Mouse (Mus musculus) c-Kit-negative CD71-positive TER-119-positive erythroid progenitor cells, embryonic 14.5 days (primary cell): ENCODE results near the gene Plekha7.

Experiments used
- DNase-seq: peaks from one replicate; pipeline ENCODE4 v3.0.0-alpha.2; 2013; ENCODE audit warnings: low read depth, low spot score

The Plekha7 gene

DNA sequence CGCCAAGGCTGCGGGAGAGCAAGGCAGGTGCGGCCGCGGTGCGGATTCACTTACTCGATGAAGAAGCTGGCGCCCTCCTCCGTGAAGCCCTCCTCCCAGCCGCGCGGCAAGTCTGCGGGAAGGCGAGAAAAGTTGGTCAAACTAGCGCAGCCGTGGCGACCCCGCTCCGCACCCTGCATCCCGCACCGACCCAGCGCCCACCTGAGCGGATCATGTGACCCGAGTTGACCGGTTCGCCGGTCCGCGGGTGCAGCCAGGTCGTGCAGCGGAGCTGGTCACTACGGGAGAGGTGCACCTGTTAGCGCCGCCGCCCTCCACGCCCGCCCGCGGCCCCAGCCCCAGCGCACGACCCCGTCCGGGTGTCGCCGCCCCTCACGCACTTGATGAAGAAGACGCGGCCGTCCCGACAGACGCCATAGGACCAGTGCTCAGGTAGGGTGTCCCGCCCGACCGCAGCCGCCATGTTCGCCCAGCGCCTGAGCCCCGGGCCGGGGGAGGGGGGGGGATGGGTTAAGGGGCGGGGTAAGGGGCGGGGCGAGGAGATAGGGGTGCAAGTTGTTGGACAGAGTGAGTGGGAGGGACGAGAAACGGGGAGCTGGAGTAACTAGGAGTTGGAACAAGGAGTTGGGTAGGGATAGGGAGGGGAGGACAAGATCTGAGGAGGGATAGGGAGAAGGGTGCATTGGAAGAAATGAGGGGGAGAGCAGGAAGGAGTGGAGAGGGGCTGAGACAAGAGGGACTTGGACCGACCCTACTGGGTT, at the start of gene Plekha7:
Gene Plekha7 (minus strand): TSS at position 506 of the 761 bp plus-strand sequence.
- DNase-seq = no peak

DNA sequence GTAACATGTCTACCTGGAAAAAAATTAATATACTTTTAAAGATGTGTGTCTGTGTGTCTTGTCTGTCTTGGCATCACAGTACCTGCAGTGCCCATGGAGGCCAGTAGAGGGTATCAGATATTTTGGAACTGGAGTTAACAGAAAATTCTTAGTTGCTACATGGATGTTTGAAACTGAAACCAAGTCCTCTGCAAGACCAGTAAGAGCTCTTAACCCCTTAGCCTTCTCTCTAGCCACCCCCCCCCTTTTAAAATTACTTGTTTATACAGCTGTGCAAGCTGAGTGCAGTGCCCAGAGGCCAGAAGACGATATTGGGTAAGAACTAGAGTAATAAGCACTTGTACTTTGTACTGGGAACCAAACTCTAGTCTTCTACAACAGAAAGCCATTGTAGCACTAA, 28.1 kb upstream of the Plekha7 start:
- DNase-seq = peak; percentile 36

DNA sequence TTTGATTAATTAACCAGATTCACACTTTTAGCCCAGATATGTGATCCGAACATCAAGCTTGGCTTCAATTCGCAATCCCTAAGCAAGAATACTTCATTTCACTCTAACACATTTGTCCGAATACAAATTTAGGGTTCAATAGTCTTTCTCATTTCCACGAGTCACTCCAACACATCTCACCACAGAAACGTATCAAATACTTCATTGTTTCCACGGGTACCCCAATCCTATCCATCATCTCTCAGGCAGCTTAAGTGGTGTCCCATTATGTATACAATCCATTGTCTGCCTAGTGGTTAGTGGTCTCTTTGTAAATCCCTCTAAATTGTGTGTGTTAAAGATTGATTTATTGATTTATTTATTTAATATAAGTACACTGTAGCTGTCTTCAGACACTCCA, 27.0 kb upstream of the Plekha7 start:
- DNase-seq = no peak

DNA sequence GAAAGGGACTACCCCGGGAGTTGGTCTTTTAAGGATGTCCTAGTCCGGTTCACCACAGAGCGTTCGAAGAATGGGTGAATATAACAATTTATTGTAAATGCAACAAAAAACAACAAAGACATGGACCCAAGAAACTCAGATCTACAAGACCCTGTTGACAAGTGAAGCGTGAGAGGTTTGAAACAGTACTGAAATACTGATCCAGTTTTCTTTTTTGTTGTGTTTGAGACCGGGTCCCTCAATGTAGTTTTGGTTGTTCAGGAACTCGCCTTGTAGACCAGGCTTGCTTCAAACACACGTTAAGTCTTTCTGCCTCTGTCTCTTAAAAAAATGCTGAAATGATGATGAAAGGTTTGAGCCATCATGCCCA, 26.5 kb upstream of the Plekha7 start:
- DNase-seq = peak; percentile 26

DNA sequence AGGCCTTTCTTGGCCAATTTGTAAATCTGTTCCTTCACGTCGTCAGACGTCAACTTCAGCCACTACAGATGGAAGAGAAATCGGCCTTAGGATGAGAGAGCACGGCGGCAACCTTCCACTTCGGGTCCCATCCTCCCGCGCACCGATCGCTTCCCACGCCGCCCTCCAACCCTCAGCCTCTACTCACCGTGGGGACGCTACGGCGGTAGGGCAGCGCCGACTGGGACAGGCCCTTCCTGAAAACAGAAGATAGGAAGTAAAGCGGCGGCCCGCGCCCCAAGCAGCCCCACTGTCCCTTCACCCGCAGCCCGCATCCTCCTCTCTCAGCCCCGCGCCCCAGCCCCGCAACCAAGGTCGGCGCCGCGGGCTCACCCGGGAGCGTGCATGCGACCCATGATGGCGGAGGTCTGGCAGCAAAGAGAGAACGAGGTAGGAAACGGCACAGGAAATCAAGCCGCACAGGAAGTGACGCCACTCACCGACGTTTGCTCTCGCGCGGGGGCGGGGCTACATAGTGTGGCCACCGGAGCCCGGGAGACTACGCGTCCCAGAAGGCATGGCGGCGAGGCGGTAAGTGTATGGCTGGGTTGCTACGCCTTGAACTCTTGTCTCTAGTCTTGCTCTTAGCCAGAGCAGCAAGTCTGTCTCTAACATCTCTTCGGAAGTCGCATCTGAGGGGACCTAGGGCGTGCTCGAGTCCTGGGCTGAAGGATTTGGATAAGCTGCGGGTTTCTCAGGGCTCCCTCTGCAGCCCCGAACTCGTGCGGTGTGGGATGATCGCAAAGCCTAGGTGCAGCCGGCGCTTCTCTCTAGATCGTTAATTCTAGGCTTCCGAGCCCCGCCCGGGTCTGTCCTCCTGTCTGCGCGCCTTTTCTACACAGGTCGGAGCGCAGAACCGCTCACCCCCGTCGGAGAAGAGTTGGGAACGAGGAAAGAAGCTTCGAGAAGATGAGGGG, 25.8 kb upstream of the Plekha7 start, which contains the start of gene Rps13:
Gene Rps13 (minus strand): TSS at position 483 of the 956 bp plus-strand sequence.
- peak; percentile 90 for DNase-seq

DNA sequence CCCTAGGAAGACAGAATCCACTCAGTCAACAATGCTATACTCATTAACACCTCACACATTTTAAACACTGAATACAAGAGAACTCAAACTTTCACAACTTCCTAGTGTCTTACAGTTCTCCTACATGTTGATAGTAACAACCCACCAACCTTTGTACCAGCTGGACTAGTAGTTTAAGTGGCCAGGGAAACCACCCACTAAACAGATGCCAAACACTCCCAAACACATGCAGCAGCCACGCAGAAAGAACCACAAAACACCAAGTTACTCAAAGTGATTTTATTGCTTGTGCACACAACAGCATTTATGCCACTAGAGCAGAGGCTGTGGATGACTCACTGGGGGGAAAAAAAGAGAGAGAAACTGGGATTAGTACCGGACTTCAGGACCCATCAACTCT, 23.1 kb upstream of the Plekha7 start:
- DNase-seq = no peak

DNA sequence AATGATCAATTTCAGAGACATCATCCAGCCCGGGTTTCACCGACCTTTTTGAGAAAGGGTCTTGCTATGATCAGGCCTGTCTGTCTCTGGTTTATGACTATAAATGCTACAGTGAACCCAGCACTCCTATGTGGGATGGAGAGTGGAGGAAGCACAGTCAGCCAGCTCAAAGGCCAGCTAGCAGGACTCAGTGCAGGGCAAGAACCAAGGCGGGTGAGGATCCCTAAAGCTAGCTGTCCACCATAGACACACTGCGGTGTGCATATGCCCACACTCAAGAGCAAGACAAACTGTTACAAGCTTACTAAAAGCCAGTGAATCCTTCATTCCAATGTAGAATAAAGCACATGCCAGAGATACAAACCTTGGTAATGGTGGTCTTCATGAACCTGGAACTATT, 21.7 kb upstream of the Plekha7 start:
- DNase-seq = no peak

DNA sequence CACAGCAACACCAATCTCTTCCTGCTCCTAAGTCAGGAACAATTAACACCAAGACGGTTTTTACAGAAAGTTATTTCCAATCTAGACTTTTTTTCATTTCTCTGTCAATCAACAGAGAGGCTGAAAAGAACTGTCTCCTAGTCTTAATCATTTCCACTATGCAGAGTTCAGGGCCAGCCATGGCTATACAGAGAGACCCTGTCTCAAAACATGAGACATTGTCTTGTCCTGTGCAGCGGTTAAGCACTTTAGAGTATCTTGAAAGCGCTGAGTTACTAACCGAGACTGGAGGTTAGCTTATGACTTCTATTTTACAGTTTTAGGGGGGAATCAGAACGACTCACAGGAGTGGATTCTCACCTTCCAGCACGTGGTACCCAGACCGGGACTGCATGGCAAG, 20.6 kb upstream of the Plekha7 start:
- DNase-seq = no peak

DNA sequence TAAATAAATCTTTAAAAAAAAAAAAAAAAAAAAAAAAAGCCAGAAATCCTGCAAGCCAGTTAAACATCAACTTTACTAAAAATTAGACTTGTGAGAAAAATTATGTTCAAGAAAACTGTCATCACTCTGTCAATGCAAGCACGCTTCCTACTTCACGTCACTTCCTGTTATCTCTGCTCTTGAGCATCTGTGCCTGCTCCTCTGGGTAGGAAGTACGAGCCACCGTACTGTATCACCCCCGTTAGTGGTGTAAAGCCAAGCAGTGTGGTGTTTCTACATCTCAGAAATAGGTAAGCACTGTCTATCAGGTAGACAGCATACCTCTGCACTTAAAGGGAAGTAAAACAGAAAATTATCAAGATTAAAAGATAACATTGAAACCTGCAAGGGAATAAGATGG, 19.7 kb upstream of the Plekha7 start:
- no peak for DNase-seq

DNA sequence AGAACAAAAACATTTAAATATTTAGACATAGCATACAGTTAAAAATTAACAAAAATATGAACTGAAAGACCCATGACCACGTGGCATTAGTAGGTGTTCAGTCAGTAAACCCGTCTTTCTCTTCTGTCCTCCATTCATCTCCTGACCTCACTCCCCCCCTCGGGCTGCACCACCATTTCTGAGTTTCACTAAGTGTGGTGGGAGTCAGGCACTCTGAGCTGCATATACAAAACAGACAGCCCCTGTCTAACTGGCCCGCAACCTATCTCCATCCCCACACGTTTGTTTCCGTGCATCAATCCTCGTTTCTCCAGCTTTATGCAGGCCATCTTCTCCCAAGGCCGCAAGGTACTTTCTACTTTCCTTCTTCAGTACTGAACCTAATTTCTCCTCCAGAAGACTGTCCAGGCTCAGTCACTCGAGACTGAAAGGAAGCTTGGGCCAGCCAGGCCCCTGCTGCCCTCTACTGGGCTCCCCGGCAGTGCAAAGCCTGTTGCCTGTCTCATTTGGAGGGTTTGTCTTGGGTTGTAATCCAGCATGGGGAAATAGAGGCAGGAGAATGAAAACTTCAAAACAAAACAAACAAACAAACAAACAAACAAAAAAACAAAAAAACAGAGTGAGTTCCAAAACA, 15.3 kb upstream of the Plekha7 start:
- DNase-seq = no peak

DNA sequence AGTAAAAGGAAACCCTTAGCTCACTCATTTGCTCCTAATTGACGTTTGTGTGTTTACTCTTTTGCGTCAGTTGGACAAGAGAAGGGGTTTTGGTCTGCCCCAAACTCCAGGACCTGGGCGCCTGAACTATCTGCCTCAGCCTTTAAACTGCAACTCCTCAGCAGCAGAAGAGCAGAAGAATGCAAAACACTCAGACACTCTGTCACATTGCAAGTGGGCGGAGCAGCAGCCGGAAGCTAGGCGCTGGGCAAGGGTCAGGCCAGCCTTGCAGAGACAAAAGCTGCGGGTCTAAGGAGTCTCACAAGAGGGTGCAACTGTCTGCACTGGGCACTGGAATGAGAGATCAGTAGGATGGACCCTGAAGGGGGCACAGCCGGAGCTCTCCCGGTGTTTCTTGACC, 1.3 kb upstream of the Plekha7 start:
- DNase-seq = no peak

DNA sequence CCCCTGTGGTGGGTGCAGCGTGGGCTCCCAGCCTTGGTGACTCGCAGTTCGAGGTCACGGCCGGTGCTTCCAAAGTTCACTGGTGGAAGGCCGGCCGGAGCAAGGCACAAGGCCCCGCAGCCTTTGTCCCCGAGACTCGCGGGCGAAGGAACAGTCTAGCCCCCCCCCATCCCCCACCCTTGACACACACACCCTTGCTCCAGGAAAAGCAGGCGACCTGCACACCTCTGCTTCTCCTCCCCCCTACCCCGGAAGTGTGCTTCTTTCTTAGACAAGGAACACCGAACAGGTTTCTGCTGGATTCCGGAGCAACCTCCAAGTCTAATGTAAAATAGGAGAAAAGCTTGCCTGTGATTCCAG, 436 bp upstream of the Plekha7 start:
- no peak for DNase-seq

DNA sequence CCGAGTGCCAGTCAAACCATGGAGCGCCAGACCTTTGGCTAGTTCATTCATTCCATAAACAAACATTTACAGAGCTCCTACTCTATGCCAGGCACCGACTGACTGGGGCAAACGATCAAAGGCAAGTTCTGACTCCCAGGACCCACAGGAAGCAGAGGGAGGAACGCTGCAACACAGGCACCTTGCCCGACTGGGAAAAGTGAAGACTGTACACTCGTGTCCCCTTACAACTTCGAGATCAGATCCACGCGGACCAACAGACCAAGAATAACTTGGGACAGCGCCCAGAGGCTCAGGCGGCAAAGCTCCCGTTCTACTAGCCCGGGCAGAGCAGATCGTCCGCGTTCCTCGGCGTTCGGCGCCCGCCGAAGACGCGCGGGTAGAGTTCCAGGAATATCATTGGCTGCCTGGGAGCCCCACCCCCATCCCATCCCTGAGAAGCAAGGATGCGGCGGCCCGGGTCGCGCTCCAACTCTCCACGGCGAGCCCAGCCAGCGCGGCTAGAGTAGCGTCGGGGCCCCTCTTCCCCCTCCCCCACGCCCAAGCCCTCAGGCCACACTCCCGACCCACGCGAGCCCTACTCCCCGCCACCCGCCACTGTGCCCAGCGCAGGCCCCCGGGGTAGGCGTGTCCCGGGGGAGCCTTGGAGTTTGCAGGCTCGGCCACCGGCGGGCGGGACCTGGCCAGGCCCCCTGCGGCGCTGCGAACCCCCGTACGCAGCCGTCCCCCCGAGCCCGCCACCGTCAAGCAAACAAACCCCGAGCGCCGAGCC, 891 bp downstream of the Plekha7 start:
- no peak for DNase-seq

DNA sequence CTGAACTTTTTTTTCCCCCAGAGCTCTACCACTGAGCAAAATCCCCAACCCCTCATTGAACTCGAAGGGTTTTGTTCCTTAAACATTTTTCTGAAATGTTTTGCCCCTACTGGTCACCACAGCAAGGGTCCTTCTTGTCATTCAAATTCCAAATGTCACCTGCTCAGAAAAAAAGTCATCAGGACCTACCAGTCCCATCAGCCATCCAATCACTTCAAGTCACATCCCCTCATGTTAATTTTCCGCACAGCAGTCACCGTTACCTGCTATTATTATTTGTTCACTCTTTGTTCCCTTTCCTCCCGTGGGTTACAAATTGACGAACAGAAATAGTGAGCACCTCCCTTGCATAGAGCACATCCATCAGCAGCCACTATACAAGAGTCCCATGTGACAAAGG, 1.6 kb downstream of the Plekha7 start:
- DNase-seq = no peak

DNA sequence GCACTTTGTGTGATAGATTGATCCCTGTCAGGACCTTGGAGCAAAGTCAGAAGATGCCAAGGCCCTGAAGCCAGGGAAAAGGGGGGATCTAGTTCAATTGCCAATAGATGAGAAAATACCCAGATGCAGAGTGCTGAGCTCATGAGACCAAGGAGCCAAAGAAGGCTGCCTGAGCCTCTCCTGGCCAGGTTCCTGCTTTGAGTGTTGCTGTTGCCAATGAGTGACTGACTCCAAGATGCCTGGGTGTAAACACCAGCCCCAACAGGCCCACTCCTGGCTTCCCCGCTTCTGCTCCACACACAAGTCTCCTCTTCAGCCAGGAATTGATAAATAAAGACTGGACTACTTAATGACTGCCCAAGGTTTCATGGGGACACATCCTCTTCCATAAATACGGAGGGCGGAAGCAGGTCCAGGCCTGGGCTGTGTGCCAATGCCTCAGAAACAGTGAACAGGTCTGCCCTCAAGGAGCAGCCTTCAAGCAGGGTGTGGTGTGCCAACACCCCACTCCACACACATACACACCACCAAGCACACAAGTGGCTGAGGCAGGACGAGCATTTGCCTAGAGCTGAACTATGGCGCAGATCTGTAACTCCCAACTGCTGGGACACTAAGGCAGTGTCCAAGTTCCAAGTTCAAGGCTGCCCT, 6.4 kb downstream of the Plekha7 start:
- no peak for DNase-seq

DNA sequence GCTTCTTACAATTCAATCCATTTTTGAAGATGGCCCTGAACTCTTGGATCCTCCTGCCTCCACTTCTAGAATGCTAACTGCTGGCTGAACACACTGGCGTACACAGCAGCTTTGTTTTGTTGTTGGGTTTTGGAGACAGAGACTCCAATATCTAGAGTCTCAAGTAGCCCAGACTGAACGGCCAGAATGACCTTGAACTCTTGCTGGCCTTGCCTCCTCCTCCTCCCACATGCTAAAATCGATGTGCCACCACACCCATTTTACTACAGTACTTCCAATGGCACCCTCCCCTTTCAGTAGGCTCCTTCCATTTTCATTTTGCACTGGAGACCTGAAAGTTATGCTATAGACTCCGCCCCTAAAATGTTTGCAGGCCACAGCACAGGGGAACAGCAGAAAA, 7.0 kb downstream of the Plekha7 start:
- no peak for DNase-seq

DNA sequence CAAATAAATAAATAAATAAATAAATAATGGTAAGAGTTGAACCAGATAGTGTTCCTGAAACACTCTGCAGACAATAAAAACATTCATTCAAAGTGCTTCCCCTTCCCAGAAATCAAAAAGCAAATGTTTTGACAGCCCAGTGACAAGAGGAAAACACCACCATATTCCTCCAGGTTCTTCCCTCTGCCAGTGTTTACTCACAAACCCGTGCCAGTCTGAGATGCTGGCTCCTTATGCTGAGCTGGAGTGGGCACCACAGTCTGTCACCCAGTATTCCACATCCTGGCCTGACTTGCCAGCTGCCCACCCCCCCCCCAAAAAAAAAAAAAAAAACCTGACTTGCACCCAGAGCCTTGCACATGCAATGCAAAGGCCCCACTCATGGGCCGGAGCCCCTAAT, 9.3 kb downstream of the Plekha7 start:
- no peak for DNase-seq

DNA sequence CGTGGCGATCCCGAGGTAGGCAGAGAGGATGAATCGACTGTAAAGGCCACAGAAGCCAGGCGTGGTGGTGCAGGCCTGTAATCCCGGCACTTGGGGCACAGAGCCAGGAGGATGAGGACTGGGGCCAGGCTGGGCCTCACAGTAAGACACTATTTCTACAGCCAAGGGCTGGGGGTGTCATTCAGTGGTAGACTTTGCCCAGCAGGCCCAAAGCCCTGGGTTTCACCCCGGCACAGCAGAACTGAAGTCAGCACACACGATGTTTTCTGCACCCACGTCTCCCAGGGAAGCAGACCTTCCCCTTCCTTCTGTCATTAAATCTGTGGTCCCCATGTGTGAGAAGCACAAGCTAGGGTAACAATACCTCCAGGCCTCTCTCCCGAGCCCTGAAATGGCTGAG, 9.8 kb downstream of the Plekha7 start:
- DNase-seq = no peak

DNA sequence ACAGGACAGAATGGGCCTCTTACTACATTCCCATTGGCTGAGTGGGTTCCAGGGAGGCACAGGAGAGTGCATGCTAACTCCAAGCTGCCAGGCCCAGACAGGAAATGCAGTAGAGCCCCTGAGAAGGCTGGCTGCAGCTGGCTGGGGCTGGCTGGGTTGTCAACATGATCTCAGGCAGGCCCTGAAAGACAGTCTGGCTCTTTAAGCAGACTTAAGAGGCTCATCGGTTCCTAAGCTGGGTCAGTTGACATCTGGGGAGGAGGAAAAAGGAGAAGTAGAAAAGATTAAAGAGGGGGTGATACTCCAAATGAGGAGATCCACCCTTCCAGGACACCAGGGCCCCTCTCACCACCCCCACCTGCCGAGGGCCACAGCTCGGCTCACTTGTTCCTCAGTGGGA, 13.2 kb downstream of the Plekha7 start:
- DNase-seq = no peak

DNA sequence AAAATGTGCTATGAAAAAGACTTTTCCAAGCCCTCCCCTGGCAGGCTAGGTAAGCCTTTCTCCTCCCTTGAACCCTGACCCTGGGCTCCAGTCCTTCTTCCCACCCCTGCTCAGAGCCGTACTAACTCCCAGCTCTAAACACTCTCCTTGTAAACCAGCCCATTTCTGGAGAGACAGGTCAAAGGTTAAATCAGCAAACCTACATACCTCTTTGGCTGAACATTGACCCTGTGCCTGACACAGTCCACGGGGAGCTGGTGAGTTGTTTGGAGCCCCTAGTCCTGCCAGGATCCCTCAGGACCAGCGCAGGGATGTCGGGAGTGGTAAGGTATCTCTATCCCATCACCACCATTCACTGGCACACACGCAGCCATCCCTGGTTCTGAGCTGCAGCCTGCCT, 15.8 kb downstream of the Plekha7 start:
- DNase-seq = no peak

DNA sequence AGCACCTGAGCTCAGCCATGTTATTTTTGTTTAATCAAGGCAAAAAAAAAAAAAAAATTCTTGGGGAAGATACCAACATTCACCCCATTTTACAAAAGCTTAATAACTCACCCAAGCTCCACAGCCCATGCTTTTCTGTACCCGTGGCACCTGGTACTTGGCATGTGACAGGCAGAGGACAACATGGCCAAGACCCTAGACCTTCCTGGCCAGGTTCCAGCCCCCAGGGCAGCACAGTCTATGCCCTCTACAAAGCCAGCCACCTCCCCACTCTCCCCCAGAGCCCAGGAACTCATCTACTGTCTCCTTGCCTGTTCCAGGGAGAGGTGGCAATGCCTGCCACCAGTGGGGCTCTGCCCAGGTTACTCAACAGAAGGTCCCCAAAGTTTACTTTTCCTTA, 17.6 kb downstream of the Plekha7 start:
- no peak for DNase-seq
